Mouse (Mus musculus): Measurements from ENCODE around the gene Zpr1. TPM values are rescaled to one million over a fixed set of nuclear protein-coding genes. Genes with fewer than 3 reads are reported as not detected.

The Zpr1 gene
- polyA plus RNA-seq, 1 experiment, result 16.2 TPM

DNA sequence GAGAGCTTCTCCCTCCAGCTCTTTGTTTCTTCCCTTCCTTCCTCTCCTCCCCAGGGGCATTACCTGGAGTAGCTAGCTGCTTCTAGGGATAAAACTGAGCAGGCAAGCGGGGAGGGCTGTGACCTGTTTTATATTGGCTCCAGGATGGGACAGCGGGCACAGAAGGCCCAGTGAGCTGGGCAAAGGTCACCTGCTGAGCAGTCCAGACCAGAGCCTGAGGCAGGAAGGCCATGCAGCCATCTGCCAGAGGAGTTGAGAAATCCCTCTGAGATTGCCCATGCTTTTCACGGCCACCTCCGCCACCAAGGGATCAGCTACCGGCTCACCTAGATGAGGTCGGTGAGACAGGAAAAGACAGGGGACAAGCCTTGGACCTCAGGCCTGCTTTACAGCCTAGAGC is 37.7 kb upstream of the Zpr1 start:
- TF ChIP-seq CTCF (IDR thresholded peaks at IDR 0.05; ENCODE audit: insufficient read depth, low read length), result no peak
- no peak for TF ChIP-seq POLR2A (IDR thresholded peaks at IDR 0.05; ENCODE audit: borderline replicate concordance, extremely low read depth, low read depth, low read length)

GRCm38 (mm10) chr9:46235596-46235648 is 37.4 kb upstream of the Zpr1 start, which contains the start of gene Apoc3:
TSS of gene Apoc3 (minus strand) at chr9:46235636.
- DNase-seq, result no peak
- TF ChIP-seq POLR2A (IDR thresholded peaks at IDR 0.05; ENCODE audit: borderline replicate concordance, extremely low read depth, low read depth, low read length) (no peak), CTCF (IDR thresholded peaks at IDR 0.05; ENCODE audit: insufficient read depth, low read length) (no peak)
- Histone ChIP-seq H3K4me1 (ENCODE audit: control insufficient read depth, insufficient read depth, low read length) (no peaks in the 10 kb centered on the region), H3K4me3 (replicated peaks; ENCODE audit: extremely low read depth, low read depth, low read length) (no peak within 1 kb of the TSS)

More for the DNA sequence above, 37.7 kb upstream of the Zpr1 start:
- H3K4me3 ChIP-seq (replicated peaks; ENCODE audit: extremely low read depth, low read depth, low read length), result no peak overlapping the region
- WGBS, result 94% methylated on average over 6 of the region's 6 CpGs
- no peak for DNase-seq
- peaks cover under 1% of the 10 kb centered on the region; the same call in 1 of the 2 replicates for H3K4me1 ChIP-seq (ENCODE audit: control insufficient read depth, insufficient read depth, low read length)

DNA sequence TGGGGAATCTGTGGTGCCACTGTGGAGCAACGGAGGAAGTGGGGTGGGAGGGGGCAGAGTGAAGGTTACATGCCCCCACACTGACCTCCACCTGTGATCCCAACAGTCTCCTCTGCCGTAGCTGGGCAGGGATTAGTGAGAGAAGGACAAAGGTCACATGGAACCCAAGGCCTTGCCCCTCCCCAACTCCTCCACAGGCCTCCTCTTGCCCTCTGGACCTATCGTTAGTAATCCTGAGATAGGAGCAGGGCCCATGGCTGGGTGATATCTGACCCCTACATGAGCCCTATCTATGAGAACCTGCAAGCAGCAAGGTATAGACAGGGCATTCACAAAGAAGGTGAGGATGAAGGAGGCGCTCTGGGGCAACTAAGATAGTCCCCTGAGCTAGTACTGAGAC is 37.2 kb upstream of the Zpr1 start:
- TF ChIP-seq CTCF (IDR thresholded peaks at IDR 0.05; ENCODE audit: insufficient read depth, low read length), result no peak
- no peak for TF ChIP-seq POLR2A (IDR thresholded peaks at IDR 0.05; ENCODE audit: borderline replicate concordance, extremely low read depth, low read depth, low read length)

DNA sequence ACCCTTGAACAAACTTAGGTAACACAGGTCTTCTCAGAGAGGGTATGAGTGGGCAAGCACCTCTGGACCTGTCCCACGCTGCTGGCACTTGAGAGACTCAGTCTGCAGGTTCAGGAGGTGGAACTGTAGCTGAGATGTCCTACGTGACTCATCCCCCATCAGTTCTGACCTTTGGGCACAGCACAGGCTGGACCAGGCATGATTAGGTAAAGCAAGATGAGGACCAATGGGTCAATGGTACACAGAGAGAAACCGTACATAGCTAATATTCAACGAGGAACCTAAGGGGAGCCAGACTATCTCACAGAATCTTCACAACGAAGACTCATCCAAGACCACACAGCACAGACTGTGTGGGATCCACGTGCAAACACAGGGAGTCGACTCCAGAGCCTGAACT is 34.0 kb upstream of the Zpr1 start:
- DNase-seq, result no peak
- no peak overlapping the region for H3K4me3 ChIP-seq (replicated peaks; ENCODE audit: extremely low read depth, low read depth, low read length)
- TF ChIP-seq CTCF (IDR thresholded peaks at IDR 0.05; ENCODE audit: insufficient read depth, low read length) (no peak), POLR2A (IDR thresholded peaks at IDR 0.05; ENCODE audit: borderline replicate concordance, extremely low read depth, low read depth, low read length) (no peak)
- H3K4me1 ChIP-seq (ENCODE audit: control insufficient read depth, insufficient read depth, low read length), result no peaks in the 10 kb centered on the region
- 85% methylated on average over 7 of the region's 7 CpGs for WGBS

More for the DNA sequence above, 37.2 kb upstream of the Zpr1 start:
- no peak for DNase-seq
- Histone ChIP-seq H3K4me3 (replicated peaks; ENCODE audit: extremely low read depth, low read depth, low read length) (no peak overlapping the region), H3K4me1 (ENCODE audit: control insufficient read depth, insufficient read depth, low read length) (no peaks in the 10 kb centered on the region)
- 67% methylated on average over 4 of the region's 4 CpGs for WGBS

GRCm38 (mm10) chr9:46240526-46241153 is 32.2 kb upstream of the Zpr1 start, which contains the start of gene Apoa4:
TSS of gene Apoa4 (plus strand) at chr9:46240696.
- Histone ChIP-seq H3K4me1 (ENCODE audit: control insufficient read depth, insufficient read depth, low read length) (no peaks in the 10 kb centered on the region), H3K4me3 (replicated peaks; ENCODE audit: extremely low read depth, low read depth, low read length) (no peak within 1 kb of the TSS)
- TF ChIP-seq CTCF (IDR thresholded peaks at IDR 0.05; ENCODE audit: insufficient read depth, low read length) (no peak), POLR2A (IDR thresholded peaks at IDR 0.05; ENCODE audit: borderline replicate concordance, extremely low read depth, low read depth, low read length) (no peak)
- 64% methylated on average over 7 of the region's 7 CpGs for WGBS
- no peak for DNase-seq

GRCm38 (mm10) chr9:46241818-46242217 is 31.0 kb upstream of the Zpr1 start:
- TF ChIP-seq CTCF (IDR thresholded peaks at IDR 0.05; ENCODE audit: insufficient read depth, low read length), result no peak
- no peak for TF ChIP-seq POLR2A (IDR thresholded peaks at IDR 0.05; ENCODE audit: borderline replicate concordance, extremely low read depth, low read depth, low read length)
- H3K4me3 ChIP-seq (replicated peaks; ENCODE audit: extremely low read depth, low read depth, low read length), result no peak overlapping the region
- DNase-seq, result no peak
- H3K4me1 ChIP-seq (ENCODE audit: control insufficient read depth, insufficient read depth, low read length), result no peaks in the 10 kb centered on the region
- WGBS, result 57% methylated on average over 2 of the region's 2 CpGs

DNA sequence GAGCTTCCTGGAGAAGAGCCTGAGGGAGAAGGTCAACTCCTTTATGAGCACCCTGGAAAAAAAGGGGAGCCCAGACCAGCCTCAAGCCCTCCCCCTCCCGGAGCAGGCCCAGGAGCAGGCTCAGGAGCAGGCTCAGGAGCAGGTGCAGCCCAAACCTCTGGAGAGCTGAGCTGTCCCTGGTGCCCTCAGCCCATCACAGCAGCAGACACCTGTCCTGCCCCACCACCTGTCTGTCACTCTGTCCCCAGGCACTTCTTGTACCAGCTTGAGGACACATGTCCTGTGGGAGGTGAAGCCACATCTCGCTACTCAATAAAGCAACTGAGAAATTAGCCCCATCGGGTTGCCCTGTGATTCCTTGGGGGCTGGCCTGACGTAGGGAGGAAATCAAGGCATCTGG is 29.7 kb upstream of the Zpr1 start:
- H3K4me3 ChIP-seq (replicated peaks; ENCODE audit: extremely low read depth, low read depth, low read length), result no peak overlapping the region
- no peaks in the 10 kb centered on the region for H3K4me1 ChIP-seq (ENCODE audit: control insufficient read depth, insufficient read depth, low read length)
- whole genome bisulfite sequencing, result 79% methylated on average over 4 of the region's 4 CpGs
- TF ChIP-seq POLR2A (IDR thresholded peaks at IDR 0.05; ENCODE audit: borderline replicate concordance, extremely low read depth, low read depth, low read length) (no peak), CTCF (IDR thresholded peaks at IDR 0.05; ENCODE audit: insufficient read depth, low read length) (no peak)
- no peak for DNase-seq

DNA sequence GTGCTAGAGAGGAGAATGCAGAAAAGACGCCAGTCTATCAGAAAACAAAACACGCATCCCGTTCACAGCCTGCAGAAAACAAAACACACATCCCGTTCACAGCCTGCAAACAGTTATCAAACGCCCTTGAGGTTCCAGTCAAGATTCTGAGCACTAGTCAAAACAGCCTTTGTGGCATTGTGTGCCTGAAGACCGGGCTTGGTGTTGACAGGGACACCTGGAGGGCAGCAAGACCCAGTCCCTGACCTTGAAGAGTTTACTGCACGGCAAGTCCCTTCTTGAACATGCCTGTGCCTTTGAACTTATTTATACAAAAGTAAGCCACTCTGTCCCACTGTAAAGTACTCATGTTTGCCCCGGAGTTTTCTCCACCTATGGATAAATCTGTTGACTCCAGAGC is 29.3 kb upstream of the Zpr1 start:
- WGBS, result 49% methylated on average over 8 of the region's 8 CpGs
- Histone ChIP-seq H3K4me1 (ENCODE audit: control insufficient read depth, insufficient read depth, low read length) (no peaks in the 10 kb centered on the region), H3K4me3 (replicated peaks; ENCODE audit: extremely low read depth, low read depth, low read length) (no peak overlapping the region)
- no peak for DNase-seq
- no peak for TF ChIP-seq CTCF (IDR thresholded peaks at IDR 0.05; ENCODE audit: insufficient read depth, low read length)
- TF ChIP-seq POLR2A (IDR thresholded peaks at IDR 0.05; ENCODE audit: borderline replicate concordance, extremely low read depth, low read depth, low read length), result no peak

GRCm38 (mm10) chr9:46246752-46247324 is 26.0 kb upstream of the Zpr1 start:
- no peak overlapping the region for H3K4me3 ChIP-seq (replicated peaks; ENCODE audit: extremely low read depth, low read depth, low read length)
- H3K4me1 ChIP-seq (ENCODE audit: control insufficient read depth, insufficient read depth, low read length), result no peaks in the 10 kb centered on the region
- DNase-seq, result peak; percentile 28
- TF ChIP-seq CTCF (IDR thresholded peaks at IDR 0.05; ENCODE audit: insufficient read depth, low read length) (peak; percentile 77), POLR2A (IDR thresholded peaks at IDR 0.05; ENCODE audit: borderline replicate concordance, extremely low read depth, low read depth, low read length) (no peak)
- 29% methylated on average over 11 of the region's 11 CpGs for WGBS

DNA sequence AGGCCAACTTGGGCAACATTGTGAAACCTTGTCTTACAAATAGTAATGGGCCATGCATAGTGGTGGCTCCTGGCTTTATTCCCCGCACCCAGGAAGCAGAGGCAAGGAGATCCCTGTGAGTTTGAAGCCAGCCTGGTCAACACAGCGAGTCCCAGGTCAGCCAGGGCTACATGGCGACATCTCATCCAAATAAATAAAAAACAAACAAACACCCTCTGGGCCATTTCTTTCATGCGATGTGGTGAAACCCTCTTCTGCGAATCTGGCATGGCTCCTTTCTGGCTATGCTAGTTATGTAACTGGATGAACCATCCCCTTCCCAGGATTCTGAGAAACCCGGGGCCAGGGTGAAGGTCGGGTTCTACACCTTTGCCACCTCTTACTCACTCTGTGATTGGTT is 16.7 kb upstream of the Zpr1 start:
- WGBS, result 81% methylated on average over 7 of the region's 7 CpGs
- no peak for DNase-seq
- H3K4me3 ChIP-seq (replicated peaks; ENCODE audit: extremely low read depth, low read depth, low read length), result no peak overlapping the region
- 0 out of 2 replicates have a peak, but pooled peaks cover 2% of the 10 kb centered on the region for H3K4me1 ChIP-seq (ENCODE audit: control insufficient read depth, insufficient read depth, low read length)
- TF ChIP-seq POLR2A (IDR thresholded peaks at IDR 0.05; ENCODE audit: borderline replicate concordance, extremely low read depth, low read depth, low read length), result no peak
- no peak for TF ChIP-seq CTCF (IDR thresholded peaks at IDR 0.05; ENCODE audit: insufficient read depth, low read length)
